Mouse (Mus musculus) gonadal fat pad, adult 2 months (tissue): Measurements from ENCODE around the gene Sfn. TPM values are rescaled to one million over a fixed set of nuclear protein-coding genes. Genes with fewer than 3 reads are reported as not detected.
"Not testable (repeated sequence)": the region's sequence is repeated elsewhere in the genome, so short reads cannot be mapped to it uniquely, and the experiment has no call there.

Source experiments
- DNase-seq: peaks from one replicate; pipeline ENCODE4 v3.0.0-alpha.2; 2012; ENCODE audit warnings: low read depth
- polyA plus RNA-seq: library from polyadenylated mRNA; depleted of rRNA; stranded (reverse); fragments of >200 nt; gene quantifications from 2 replicates; pipeline ENCODE4 v1.2.3, GENCODE M21; 2012; rRNA removed

The Sfn gene
- polyA plus RNA-seq: 29.2 and 32.6 TPM in 2 replicates

DNA sequence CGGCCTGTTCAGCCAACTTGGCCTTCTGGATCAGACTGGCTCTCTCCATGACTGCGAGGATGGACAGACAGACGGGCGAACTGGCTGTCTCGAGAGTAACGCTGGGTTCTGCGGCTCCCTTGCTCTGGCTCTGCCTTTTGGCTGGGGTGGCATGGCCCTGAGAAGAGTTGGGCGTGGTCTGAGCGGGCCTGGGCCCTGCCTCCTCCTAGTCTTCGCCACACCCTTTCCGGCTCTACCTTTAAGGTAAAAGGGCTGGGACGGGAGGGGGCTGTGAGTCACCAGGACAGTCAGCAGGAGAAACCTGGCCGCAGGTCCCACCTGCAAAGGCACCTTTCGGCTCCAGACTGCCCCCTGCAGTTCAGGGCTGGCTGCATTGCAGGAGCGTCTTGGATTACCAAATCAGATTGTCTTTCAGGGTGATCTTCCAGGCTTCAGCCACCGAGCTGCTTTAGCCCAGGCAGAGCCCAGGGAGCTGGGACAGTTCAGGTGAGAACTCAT lies at the start of gene Sfn:
Gene Sfn (minus strand): TSS at position 448 of the 498 bp plus-strand sequence.
- DNase-seq: no peak

DNA sequence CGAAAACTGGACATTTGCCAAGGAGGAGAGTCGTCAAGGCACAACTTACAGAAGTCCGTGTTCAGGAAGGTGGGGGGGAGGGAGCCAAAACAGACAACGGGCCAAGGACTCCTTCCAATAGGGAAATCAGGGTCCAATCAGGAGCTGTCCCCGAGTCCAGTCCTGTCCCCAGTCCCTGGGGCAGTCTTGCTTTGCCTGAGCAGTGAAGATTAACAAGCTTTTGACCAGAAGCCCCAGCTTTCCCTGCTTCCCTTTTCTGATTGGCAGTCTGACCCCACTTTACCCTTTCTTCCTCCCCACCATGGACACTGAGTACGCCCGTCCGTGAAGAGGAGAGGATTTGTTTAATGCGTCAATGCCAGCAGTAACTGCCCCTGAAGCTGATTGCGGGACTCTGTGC lies 49.5 kb upstream of the Sfn start:
- no peak for DNase-seq

DNA sequence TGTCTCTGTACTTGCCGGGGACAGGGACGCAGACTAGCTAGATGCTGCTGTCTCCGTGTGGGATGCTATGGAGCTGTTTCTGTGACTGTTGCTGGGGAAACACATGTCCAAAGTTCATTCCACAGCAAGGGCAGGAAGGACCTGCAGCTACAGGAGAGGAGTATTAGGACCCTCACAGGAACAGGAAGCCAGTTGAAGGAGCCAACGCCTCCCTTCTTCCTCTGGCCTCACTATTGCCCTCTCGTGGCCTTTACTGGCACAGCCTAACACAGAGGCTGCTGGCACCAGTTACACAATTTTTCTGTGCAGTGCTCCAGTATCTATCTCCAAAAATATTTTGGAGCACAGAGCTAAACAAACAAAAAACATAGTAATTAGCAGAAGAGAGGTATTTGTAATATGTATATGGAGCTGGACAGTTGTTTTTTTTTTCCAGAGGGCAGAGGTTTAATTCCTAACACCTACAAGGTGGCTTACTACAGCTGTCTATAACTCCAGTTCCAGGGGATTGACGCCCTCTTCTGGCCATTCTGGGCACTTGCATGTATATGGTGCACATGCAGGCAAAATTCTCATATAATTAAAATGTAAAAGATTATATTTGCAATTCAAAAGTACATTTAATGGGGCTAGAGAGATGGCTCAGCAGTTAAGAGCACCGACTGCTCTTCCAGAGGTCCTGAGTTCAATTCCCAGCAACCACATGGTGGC lies 48.2 kb upstream of the Sfn start, which contains the start of gene Zdhhc18:
Gene Zdhhc18 (minus strand): TSS at position 166 of the 711 bp plus-strand sequence.
- no peak for DNase-seq

DNA sequence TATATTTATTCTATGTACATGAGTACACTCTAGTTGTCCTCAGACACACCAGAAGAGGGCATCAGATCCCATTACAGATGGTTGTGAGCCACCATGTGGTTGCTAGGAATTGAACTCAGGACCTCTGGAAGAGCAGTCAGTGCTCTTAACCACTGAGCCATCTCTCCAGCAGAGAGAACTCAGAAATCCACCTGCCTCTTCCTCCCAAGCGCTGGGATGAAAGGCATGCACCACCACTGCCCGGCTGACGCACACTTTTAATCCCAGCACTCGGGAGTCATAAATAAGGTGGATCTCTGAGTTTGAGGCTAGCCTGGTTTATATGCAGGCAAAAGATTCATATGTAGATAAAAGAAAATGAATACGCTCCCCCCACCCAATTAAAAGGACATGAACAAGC lies 47.5 kb upstream of the Sfn start:
- not testable (repeated sequence) for DNase-seq

DNA sequence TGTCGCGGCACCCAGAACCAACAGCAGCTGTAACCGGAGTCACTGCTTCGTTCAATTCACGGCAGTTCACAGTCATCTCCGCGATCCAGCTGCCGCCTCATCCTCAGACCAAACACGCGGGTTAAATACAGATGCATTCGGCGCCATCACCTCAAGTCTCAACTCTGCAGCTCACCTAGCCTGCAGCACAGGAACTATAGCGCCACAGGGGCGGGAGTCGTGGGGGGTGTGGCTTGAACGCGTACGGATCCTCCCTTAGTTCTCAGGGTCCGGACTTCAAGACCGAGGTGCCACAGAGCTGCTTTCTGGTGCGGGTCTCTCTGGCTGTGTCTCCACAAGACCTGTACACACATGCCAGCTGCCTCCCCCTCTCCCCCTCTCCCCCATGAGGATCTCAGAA lies 43.7 kb upstream of the Sfn start:
- DNase-seq: no peak

DNA sequence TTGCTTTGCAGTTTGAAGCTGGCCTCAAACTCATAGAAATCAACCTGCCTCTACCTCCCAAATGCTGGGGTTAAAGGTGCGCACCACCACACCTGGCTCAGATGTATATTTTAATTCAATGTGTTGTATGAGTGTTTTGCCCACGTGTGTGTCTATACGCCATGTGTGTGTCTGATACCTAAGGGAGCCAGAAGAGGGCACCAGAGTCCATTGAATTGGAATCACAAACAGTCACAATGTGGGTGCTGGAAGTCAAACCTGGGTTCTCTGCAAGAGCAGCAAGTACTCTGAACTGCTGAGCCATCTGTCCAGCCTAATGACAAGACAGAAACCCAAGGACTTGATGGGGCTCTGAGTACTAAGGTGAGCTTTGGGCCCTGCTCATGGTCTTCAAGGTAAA lies 43.2 kb upstream of the Sfn start:
- no peak for DNase-seq

DNA sequence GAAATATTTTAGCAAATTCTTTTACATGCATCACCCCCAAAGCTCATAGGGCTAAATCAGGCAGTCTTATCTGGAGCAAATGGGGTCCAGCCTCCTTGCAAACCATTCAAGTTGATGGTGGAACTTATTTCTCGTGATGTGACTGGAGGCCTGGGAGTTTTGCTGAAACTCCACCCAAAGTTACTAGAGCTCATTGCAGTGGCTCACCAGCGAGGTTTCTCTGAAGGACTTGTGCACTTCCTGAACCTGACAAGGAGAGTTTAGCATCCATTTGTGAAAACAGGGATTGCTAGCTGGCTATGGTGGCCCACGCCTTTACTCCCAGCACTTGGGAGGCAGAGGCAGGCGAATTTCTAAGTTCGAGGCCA lies 32.1 kb upstream of the Sfn start:
- DNase-seq: no peak

DNA sequence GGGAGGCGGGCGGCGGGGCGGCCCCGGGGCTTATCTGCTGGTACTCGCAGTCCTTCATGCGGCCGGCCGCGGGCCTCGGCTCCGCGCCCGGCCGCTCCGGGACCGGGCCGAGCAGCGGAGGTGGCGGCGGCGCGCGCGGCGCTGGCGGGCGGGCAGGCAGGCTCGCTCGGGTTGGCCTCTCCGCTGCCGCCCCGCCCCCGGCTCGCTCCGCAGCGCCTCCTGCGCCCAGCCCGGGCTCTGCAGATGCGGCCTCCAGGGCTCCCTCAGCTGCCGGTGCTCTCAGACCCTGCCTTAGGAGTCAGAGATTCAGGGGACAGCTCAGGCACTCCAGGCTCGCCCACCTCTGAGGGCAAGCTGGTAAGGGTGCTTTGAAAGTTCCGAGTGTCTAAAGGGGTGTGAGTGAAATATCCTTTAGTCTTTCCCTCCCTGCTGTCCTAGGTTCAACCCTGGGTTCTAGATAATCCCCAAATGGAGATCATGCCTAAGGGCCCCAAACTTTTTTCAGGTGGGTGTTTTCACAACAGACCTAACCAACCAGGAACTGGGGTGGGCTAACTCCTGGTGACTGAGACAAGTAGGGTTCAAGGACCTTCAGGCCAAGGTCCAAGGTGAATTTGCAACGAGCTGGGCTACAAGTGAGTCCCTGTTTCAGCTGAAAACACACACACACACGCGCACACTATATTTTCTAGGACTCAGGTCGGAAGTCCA lies 31.5 kb upstream of the Sfn start:
- no peak for DNase-seq

DNA sequence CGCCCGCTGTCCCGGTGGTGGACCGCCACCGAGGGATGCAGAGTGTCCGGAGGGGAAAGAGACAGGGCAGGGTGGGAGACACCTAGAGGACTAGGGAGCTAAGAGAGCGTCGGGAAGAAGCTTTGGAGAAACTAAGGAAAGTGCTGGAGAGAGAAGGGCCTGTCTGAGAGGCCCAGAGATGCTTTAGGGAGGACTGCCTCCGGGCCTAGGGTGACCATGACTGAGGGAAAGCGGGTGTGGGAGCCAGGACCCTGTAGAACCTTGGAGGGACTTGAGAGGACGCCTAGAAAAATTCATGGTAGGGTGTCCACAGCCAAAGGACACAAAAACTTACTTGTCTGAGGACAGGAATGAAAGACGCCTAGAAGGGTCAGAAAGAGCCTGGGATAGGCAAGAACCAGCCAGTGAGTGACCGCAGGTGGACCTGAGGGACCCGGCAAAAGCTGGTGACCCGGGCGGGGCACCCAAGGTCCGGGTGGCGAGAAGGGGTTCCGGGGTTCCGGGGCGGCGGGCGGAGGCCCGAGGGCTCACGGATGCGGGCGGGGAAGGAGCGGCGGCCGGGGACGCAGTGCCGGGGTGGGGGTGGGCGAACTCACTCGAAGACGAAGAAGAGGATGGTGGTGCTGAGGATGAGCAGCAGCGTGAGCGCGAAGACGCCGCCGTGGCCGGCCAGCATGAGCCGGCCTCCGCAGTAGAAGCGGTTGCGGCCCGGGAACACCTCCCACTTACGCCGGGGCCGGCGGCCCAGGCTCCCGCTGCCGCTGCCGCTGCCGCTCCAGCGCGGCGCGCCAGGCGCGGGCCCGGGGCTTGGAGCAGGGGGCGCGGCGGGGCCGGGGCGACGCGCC lies 30.7 kb upstream of the Sfn start:
- no peak for DNase-seq

DNA sequence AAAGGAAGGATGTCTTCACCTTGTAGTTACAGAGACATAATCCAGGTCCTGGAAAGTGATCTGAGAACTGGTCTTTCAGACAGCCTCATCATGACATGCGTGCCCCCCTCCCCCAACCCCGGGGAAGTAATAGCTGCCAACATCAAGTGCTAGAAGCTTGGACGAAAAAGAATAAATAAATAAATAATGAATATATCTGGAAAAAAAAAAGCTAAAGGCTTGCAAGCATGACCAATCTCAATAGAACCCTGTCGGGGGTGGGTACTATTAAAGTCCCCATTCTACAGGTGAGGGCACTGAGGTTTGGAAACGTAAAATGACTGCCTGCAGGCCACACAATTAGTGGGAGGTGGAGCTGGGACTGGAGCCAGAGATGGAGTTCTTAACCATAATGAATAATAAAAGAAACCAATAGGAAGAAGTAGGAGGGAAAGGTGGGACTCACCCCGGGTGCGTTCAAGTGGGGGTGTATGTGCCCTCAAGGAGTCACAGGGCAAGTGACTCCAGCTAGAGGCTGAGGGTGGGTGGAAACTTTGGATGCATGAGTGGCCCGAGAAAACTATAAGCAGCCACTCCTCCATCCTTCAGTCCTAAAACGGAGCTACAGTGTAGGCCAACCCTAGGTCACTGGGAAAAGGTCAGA lies 29.9 kb upstream of the Sfn start:
- DNase-seq: no peak

DNA sequence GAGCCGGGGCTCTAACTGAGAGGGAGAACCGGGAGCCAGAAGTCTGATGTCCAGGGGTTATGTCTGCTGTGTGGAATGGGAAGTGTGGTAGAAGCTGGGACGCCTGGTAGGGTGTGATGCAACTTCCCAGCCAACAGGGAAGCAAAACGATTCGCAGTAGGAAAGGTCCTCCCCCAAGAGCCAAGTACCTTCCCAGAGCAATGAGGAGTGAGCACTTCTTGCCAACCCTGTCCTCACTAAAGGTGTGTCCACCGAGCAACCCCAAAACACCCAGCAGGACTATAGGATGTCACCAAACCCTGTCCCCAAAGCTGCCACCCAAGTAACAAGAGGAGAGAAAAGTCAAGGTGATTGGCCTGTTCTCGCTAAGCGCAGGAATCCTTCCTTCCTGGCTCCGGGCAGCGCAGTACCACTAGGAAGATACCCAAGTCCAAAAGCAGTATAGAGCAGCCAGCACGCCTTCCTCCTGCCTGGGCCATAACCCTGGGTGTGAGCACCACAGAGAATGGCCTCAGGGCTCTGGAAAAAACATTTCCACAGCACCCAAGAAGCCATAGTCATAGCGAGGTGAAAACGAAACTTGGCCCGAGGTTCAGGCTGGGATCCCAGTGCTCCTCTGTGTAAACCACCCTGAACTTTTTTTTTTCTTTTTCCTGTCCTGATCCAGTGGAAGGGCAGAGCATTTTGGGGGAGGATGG lies 29.3 kb upstream of the Sfn start:
- no peak for DNase-seq

DNA sequence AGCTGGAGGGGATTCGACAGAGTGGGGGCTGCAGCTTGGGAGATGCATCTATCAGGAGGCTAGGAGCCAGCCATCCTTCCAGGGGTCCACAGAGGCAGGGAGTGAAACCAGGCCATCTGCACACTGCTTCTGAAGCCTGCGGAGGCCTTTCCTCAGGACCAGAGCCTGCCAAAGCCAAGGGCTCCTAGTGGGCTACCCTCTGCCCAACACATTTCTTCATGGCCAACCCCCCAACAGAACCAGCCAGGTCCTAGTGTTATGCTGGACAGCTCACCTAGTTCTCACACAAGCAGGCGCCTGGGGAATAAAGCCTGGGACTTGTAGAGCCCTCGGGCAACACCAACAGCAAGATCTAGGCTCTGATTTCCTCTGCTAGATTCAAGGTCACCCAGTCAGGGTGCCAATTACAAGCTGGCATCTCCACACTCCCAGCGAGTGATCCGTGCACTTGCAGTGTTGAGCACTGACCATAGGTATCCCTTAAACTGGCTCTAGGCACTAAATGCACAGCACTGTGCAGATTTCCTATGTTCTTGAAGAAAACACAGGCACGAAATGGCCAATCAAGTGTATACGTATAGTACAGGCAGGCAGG lies 28.5 kb upstream of the Sfn start:
- DNase-seq: no peak

DNA sequence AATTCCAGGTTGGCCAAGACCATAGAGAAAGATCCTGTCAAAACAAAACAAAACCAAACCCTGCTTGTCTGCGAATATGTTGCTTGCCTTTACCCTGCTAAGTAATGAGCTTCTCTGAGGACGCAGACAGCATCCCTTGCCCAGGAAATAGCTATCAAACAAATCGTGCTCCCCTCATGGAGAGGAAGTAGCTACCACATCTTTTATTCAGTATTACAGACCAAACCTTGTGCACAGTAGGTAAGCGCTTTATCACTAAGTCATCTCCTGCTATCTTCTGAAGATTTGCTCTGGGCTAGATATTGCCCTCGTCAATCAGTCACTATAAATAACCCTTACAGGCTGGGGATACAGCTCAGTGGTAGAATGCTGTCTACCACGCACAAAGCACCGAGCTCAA lies 27.2 kb upstream of the Sfn start:
- no peak for DNase-seq

DNA sequence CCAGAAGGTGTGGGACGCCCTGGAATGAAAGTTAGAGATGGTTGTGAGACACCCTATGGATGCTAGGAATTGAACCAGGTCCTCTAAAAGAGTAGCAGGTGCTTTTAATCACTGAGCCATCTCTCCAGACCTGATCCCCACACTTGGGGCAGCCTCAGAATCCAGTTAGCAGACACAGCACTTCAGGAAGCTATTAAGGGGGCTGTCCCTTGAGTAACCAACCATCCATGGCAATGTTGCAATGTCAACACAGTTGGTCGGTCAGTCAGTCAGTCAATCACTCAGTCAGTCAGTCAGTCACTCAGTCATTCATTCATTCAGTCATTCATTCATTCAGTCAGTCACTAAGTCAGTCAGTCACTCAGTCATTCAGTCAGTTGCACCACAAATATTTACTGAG lies 26.5 kb upstream of the Sfn start:
- no peak for DNase-seq

DNA sequence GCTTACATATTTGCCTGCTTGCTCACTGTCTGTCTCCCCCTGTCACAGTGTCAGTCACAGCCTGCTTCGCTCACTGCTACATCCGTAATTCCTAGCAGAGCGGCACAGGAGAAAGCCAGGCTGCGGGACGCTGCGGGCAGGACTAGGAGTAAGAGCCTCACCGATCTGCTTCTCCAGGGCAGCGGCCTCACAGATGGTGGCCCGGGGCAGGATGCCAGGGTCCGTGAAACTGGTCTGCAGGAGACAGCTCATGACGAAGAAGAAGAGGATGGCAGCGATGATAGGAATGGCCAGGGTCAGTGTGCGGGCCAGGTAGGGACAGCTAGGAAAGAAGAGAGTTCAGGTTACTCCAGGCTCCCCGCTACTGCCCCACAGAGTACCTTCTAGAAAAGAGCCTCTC lies 25.1 kb upstream of the Sfn start:
- no peak for DNase-seq

DNA sequence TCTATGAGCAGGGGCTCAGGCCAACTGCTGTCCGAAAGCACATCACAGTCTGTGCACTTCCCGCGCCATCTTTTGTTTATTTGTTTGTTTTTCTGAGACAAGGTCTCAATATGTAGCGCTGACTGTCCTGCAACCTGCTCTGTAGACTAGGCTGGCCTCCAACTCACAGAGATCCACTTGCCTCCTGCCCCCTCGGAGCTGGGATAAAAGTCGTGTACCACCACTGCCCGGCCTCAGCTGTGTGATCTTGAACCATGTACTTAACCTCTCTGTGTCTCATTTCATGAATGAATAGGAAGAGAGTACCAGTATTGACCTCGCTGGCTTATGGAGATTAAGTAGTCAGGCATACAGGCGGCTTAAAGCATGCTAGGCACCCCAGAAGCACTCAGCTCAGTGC lies 24.7 kb upstream of the Sfn start:
- DNase-seq: no peak

DNA sequence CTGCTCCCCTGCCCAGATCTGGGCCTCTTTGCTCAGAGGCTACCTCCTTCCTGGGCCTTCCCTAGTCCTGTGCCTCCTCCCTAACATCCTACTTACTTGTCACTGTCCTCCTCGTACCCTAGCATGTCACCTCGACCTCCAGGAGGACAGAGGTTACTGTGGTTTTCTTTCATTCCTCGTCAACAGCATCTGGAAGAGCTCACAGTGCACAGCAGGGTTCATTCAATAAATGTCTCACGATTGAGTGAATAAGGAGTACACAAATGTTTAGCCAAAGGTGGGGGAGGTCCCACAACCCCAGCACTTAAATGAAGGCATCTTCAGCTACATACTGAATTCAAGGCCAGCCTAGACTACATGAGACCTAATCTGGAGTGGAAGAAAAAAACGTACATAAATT lies 24.3 kb upstream of the Sfn start:
- DNase-seq: no peak

DNA sequence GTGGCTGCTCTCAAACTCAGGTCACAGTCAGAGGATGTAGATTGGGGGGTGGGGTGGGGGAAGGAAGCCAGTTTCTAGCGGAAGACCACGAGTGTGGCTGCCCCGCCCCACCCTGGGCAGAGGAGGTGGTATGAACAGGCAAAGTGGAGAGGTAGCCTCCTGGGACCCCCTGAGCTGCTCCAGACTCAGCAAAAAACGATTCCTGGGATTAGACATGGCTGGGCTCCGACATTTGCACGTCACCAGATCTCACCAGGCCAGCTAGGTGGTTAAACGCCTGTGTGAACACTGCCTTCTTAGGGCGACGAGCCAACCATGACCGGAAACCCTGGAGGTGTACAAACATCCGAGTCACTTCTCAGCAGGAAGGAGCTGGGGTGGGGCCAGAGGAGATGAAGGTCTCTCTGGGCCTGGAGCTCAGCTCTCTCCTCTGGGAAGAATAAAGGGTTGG lies 23.7 kb upstream of the Sfn start:
- DNase-seq: no peak

DNA sequence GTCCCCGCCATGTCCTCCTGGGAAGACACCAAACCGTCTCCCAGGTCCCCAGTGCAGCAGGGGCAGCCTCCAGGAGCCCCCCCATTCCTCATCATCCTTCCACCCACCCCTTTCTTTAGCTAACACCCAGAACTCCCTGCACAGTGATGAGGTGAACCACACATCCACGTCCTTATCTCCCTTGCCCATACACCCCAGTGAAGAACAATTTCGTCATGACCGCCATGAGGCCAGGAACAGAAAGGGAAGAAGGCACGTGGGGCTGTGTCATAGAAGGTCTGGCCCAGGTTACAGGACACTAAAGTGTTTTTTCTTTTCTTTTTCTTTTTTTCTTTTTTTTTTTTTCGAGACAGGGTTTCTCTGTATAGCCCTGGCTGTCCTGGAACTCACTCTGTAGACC lies 22.9 kb upstream of the Sfn start:
- DNase-seq: no peak

DNA sequence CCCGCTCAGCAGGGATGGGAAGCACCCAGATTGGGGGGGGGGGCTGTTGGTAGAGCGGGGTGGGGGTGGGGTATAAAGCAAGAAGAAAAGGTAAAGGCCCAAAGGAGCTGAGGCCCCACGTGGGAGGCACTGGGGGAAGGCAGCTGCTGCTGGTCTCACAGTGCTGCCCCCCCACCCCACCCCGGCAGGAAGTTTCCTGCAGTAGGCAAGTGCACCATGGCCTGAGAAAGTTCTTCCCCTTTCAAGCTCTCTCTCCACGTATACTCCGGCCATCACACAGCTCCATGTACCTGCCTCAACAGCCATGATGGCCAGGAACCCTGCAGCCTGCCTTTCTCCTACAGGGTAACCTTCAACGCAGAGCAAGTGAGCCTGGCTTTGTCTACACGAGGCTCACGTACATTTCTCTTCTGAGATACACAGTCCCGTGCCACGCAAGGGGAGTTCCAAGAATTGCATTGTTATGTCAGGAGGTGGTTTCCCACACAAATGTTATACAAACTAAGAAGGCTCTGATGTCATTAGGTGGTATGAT lies 20.3 kb upstream of the Sfn start:
- DNase-seq: no peak

DNA sequence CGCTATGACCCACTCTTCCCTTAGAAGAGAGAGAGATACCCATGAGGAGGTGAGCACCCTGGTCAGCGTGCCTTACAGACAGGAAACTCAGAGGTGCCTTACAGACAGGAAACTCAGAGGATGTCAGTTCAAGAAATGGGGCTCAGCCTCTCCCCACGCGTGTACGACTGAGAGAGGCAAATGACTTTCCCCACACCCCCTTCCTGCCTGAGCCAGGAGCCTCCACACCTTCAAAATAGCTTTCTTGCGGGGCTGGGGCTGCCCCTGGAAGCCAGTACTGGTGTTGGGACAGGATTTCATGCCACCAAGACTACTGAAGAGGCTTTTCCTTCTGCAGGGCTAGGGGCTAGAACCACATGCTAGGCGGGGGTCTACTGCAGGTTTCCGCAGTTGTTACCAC lies 18.7 kb upstream of the Sfn start:
- DNase-seq: no peak
